Mouse (Mus musculus) embryo, embryonic 10 days (tissue): ENCODE measurements around the gene Bzw2.
"Not testable (repeated sequence)": the region's sequence is repeated elsewhere in the genome, so short reads cannot be mapped to it uniquely, and the experiment has no call there.

ENCODE experiments used
- DNase-seq: peaks from one replicate; pipeline ENCODE4 v3.0.0-alpha.2; 2015; ENCODE audit warnings: low spot score

Gene Bzw2

DNA sequence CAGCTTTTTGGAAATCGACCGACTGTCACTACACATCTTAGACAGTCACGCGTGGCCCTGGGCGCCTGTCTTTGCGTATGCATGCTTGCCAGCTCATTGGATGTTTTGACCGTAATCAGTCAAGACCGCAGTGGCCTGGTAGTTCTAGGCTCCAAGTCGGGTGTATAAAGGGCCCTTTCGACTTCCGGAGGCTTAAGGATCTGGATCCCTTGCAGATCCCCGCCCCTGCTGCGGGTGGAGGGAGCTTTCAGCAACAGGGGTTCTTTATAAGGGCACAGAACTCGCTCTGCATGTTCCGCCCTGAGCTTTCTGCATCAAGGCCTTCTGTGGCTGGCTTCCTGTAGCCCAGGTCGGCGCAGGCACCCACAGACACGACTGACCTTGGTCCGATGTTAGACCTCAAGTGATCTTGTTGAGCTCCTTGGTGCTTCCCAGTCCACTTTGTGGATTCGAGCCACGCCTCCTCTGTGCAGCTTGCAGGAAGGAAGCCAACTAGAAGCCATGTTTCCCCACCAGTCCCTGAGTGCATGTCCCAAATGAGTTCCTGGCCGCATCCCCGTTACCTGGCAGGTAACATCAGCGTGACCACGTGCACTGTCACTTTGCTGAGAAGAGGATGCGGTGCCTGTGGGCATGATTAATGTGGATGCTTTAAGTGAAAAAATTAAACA is at the start of gene Bzw2:
Bzw2 (minus strand) TSS at position 443 of the 671 bp plus-strand sequence.
- DNase-seq = peak; percentile 70

DNA sequence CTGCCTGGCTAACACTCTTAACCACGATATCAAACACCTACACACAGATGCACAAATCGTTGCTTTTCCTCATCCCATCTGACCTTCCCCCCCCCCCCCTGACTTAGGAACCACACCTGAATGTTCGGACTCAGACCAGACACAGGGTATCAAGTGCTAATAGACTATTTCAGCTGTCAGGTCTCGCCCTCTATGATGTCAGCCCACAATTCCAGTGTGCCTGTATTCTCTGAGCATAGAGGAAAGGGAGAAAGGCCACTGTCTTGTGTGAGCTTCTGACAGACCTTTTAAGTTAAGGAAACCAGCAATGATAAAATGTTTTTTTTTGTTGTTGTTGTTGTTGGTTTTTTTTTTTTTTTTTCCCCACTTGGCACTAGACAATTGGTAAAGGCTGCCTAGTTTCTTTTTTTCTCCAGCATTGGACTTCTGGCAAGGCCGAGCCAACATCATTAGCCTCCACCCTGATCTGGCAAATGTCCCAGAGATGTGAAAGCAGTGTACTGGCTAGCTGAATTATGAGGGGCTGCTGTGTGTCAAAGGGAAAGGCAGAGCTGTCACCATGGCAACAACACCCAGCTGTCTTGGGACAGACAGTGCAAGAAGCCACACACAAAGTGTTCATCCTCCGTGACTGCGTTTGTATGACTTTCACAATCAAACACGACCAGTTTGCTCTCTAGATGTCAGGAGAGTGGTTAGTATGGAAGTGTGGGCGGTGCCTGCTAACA is 49.4 kb upstream of the Bzw2 start:
- peak; percentile 80 for DNase-seq

DNA sequence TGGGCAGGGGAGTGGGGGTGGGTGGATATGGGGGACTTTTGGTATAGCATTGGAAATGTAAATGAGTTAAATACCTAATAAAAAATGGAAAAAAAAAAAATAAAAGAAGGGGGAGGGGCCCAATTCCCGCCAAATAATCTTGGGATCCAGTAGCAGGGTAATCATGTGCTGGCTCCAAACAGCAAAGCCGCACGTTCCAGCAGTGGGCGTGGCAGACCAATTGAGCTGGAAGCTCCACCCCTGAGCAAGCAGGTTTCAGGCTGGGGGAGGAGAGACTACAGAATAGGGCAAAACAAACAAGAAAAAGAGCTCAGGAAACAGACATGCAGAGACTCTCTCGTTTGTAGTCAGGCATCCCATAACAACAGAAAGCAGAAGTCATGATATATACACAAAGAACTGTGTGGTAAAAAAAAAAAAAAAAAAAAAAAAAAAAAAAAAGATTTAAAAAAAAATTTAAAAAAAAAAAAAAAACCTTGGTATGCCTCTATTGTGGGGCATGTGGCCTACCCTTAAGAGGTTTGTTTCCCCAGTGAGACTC is 47.8 kb upstream of the Bzw2 start:
- not testable (repeated sequence) for DNase-seq

- DNase-seq = no peak
Observed at GRCm38 (mm10) chr12:36194976-36195375, 37.1 kb upstream of the Bzw2 start.

GRCm38 (mm10) chr12:36190343-36190742 is 32.5 kb upstream of the Bzw2 start:
- no peak for DNase-seq

GRCm38 (mm10) chr12:36189610-36190009 is 31.7 kb upstream of the Bzw2 start:
- DNase-seq = no peak

- no peak for DNase-seq
Observed at GRCm38 (mm10) chr12:36187081-36187480, 29.2 kb upstream of the Bzw2 start.

DNA sequence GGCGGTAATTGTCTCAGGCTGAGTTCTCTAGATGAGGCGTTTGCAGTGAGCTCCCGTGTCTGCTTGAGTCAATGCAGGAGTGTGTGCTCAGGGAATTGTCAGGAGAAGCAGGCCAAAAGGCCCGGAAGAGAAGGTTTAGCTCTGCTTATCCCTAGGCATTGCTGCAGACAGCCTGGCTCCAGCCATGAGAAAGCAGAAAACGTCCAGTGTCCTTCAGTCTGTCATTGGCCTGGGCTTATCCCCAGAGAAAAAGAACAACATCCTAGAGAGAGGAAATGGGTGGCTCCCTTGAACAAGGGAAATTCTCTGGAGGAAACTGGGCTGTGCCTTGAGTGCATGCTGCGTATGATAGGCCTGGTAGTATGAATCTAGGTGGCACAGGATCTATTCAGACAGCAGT is 24.7 kb upstream of the Bzw2 start:
- DNase-seq = no peak

DNA sequence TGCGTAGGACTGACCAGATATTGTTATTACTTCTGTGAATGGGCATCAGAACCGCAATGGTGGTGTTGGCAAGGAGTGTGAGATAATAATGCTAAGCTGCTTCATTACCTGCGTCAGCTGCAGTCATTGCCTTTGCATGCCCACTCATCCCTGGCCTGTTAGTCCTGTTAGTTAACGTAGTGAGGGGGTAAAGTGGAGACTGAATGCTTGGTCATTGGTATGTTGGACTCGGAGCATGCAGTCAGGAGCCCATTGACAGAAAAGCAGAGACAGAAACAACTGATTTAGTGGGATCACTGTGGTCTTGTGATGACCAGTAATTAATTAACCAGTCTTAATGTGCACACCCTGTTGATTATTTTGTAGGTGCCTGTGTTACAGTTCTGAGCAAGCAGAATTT is 19.3 kb upstream of the Bzw2 start:
- DNase-seq = no peak

GRCm38 (mm10) chr12:36165299-36165698 is 7.4 kb upstream of the Bzw2 start:
- no peak for DNase-seq

DNA sequence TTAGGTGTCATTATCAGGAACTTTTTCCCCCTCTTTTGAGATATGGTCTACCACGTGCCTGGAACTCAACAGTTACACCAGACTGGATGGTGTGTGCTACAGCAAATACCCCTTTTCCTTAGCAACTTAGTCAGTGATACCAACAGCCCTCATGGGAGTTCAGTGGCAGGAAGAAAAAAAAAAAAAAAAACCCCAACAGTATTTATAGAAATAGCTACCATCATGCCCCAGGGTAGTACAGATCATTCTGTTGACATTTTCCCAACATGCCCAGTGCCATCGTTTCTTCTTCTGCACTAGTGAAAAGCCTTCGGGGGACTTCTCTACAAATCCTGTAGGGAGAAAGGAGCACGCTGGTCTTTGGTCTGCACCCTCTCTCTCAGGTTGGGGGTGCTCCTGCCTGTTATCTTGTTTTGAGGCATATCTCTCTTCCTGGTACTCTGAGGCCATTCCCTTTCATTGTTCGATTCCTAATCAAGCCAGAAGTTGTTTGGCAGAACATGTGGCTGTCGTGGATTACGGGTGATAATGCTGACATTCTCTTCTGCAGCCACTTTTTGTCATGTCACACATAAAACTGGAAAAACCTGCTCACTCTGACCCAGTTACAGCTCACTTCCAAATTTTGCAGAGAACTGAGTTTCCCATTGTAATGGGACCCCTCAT is 6.4 kb upstream of the Bzw2 start:
- no peak for DNase-seq

DNA sequence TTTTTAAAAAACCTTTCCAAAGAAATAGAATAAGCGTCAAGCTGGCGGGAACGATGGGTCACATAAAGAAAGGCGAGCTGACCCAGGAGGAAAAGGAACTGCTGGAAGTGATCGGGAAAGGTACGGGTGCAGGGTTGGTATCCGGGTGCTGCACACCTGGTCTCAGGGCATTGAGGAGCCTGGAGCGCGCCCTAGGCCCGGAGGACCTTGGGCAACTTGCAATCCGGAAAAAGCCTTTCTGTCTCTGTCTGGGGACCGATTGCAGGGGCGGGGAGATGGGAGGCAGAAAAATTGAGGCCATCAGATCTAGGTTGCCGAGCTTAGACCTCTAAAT is 609 bp downstream of the Bzw2 start:
- no peak for DNase-seq

DNA sequence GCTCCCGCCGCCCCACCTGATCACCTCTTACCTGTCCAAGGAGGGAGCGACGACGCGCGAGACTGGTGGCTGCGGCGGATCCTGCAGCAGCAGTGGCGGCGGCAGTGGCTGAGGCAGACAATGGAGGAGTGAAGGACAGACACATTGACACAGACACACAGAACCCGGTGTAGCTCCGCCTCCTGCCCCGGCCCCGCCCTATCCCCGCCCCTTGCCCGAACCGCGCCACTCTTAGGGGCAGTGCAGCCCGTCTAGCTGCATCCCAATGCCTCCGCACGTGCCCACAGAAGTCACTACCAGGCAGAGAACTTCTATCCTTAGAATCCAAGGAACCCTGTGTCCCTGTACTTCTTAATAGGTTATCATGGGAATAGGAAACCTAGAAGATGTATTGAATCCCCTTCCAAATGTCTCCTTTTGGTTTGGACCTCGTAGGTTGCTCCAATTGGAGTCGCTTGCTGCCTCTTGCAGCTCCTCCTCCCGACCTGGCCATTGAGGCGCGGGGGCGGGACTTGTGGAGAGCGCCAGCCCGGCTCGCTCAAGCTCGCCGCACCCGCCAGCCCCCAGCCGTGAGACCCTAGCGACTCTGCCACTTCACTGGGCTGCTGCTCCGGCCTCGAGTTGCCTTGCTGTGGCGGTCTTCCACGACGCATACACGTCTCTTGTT is 1.1 kb downstream of the Bzw2 start, which contains the start of gene Ankmy2:
Ankmy2 (plus strand) TSS at position 478 of the 667 bp plus-strand sequence.
- DNase-seq = peak; percentile 94

DNA sequence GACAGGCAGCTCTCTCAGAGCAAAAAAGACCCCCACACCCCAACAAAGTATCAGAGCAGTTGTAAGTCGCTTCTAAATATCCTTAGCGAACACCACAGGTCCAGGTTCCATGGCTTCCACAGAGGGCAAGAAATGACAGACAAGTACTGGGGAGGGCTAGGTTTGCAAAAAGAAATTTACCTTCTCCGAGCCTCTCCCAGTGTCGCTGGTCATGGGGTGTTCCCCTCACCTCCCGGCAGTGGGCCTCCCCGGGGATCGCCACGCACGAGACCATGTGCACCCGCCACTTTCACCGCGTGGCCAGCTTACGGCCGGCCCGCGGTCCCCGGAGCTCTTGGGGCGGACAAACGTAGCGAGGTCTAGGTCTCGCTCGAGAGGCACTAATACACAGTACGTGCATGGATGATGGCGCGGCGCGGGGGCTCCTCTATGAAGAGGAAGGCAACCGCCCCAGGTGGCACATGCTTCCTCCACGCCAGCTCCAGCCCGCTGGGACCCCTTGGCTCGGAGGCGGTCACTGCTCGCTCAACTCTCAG is 1.7 kb downstream of the Bzw2 start:
- no peak for DNase-seq

- DNase-seq = peak; percentile 31
Observed at GRCm38 (mm10) chr12:36155141-36155641, 2.7 kb downstream of the Bzw2 start.

- no peak for DNase-seq
Observed at GRCm38 (mm10) chr12:36150737-36151136, 7.1 kb downstream of the Bzw2 start.

DNA sequence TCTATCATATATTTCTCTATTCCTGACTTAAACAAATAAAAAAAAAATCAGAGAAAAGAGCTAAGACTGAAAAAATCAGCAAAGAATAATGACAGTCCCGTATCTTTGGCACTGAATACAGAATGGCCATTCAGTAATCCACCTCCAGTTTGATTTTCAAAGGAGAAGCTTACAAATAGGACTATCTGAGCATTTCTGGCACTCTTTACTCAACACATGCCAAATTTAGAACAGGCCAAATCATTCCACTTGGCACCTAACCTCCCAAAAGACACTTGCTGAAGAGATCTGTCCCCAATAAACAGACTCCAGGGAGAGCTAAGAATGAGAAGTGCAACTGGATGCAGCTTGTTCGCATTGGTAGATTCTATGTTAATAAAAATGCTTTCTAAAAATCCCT is 7.6 kb downstream of the Bzw2 start:
- DNase-seq = no peak

GRCm38 (mm10) chr12:36146230-36147011 is 11.5 kb downstream of the Bzw2 start:
- no peak for DNase-seq

GRCm38 (mm10) chr12:36140401-36140800 is 17.5 kb downstream of the Bzw2 start:
- DNase-seq = no peak

DNA sequence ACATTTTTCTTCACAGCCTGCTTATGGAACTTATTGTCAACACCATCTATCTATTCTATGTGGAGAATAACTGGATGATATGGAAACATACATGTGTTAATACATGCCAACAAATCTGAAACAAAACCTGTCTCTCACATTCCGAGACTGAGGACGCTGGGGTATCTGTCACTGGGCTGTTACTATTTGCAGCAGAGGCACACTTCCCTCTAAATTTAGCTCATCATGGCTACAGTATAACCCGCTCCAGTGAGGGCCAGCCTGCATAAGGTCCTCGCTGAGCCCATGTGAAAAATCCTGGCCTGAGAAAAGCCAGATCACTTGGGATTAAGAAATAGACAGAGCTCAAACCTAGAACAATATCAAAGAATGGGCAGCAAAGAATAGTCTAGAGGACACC is 20.7 kb downstream of the Bzw2 start:
- no peak for DNase-seq

GRCm38 (mm10) chr12:36136285-36136684 is 21.6 kb downstream of the Bzw2 start:
- no peak for DNase-seq
